Mouse (Mus musculus) heart, adult 2 months (tissue): ENCODE measurements at regions not wholly inside any gene's neighbourhood (a gene's known extent, or its start where the extent isn't known, plus 50 kb on each side); places are given as distances from the start of the nearest gene placed in this dataset.

ENCODE experiments used
- CTCF ChIP-seq: fragments of 200-600 bp; IDR thresholded peaks from 2 replicates; pipeline ENCODE4 v1.8.1; 2022; ENCODE audit warnings: antibody characterized with exemption, mild to moderate bottlenecking, moderate library complexity
- POLR2A ChIP-seq: fragments of 200-500 bp; IDR thresholded peaks from 2 replicates; pipeline ENCODE4 v1.6.1; 2011; ENCODE audit warnings: mild to moderate bottlenecking, low read depth, low read length, control low read depth; ENCODE audit not compliant: insufficient read depth

DNA sequence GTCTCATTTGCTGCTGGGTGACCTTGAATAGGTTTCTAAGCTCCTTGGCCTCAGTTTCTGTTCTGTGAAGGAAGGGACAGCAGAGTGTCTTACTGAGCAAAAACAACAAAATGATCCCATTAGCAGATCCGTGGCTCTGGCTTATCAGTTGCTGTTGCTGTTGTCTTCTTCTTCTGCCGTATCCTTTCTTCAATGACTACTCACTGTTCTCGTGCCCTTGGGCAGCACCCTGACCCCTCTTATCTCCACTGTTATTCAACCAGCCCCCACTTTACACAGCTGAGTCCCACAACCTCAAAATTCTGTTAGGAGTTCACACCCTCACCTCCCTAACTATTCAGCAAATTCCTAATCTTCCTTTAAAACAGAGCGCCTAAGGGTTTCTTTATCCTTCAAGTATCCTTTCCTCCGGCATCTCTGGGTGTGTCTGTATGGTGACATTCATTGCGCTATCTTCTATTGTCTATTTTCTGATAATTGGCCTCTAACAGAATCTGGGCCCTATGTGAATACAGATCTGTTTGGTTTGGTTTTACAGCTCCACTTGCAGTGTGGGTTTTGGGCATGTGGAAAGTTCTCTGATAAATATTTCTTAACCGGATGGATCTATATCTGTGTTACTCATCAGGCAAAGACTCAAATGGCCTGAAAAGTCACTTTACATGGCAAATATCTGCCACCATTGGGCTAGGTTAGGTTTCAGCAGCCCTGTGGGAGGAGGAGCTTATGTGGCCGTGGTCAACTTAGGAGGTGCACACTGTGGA lies 59.1 kb upstream of the Serp2 start:
- TF ChIP-seq CTCF (no peak), POLR2A (no peak)
